Mouse (Mus musculus): ENCODE measurements at regions not wholly inside any gene's neighbourhood (a gene's known extent, or its start where the extent isn't known, plus 50 kb on each side); places are given as distances from the start of the nearest gene placed in this dataset.

- no peak for DNase-seq (ENCODE audit: low spot score in 2 of 2)
Observed at GRCm38 (mm10) chr3:156253172-156253934, 308.2 kb upstream of the Negr1 start.

GRCm38 (mm10) chr3:156256719-156257118 is 304.9 kb upstream of the Negr1 start:
- no peak for DNase-seq (ENCODE audit: low spot score in 2 of 2)

- no peak for DNase-seq (ENCODE audit: low spot score in 2 of 2)
Observed at GRCm38 (mm10) chr3:156264654-156265053, 296.9 kb upstream of the Negr1 start.

GRCm38 (mm10) chr3:156267727-156268126 is 293.9 kb upstream of the Negr1 start:
- DNase-seq (ENCODE audit: low spot score in 2 of 2) = no peak

GRCm38 (mm10) chr3:156299984-156300770 is 261.4 kb upstream of the Negr1 start:
- DNase-seq (ENCODE audit: low spot score in 2 of 2) = peak in 1 of 2 experiments; percentile 4

GRCm38 (mm10) chr3:156301302-156301701 is 260.3 kb upstream of the Negr1 start:
- no peak for DNase-seq (ENCODE audit: low spot score in 2 of 2)

- DNase-seq (ENCODE audit: low spot score in 2 of 2) = no peak
Observed at GRCm38 (mm10) chr3:156301745-156302144, 259.8 kb upstream of the Negr1 start.

GRCm38 (mm10) chr3:156304174-156304573 is 257.4 kb upstream of the Negr1 start:
- DNase-seq (ENCODE audit: low spot score in 2 of 2) = no peak

GRCm38 (mm10) chr3:156305064-156305463 is 256.5 kb upstream of the Negr1 start:
- no peak for DNase-seq (ENCODE audit: low spot score in 2 of 2)

GRCm38 (mm10) chr3:156335033-156335793 is 226.4 kb upstream of the Negr1 start:
- no peak for DNase-seq (ENCODE audit: low spot score in 2 of 2)

GRCm38 (mm10) chr3:156341484-156341883 is 220.1 kb upstream of the Negr1 start:
- DNase-seq (ENCODE audit: low spot score in 2 of 2) = no peak

- no peak for DNase-seq (ENCODE audit: low spot score in 2 of 2)
Observed at GRCm38 (mm10) chr3:156351727-156352126, 209.9 kb upstream of the Negr1 start.

- no peak for DNase-seq (ENCODE audit: low spot score in 2 of 2)
Observed at GRCm38 (mm10) chr3:156353430-156353829, 208.2 kb upstream of the Negr1 start.

GRCm38 (mm10) chr3:156353841-156354473 is 207.6 kb upstream of the Negr1 start:
- DNase-seq (ENCODE audit: low spot score in 2 of 2) = no peak

- DNase-seq (ENCODE audit: low spot score in 2 of 2) = no peak
Observed at GRCm38 (mm10) chr3:156368669-156369343, 192.8 kb upstream of the Negr1 start.

- no peak for DNase-seq (ENCODE audit: low spot score in 2 of 2)
Observed at GRCm38 (mm10) chr3:156376717-156377116, 184.9 kb upstream of the Negr1 start.

GRCm38 (mm10) chr3:156382919-156383318 is 178.7 kb upstream of the Negr1 start:
- no peak for DNase-seq (ENCODE audit: low spot score in 2 of 2)

- DNase-seq (ENCODE audit: low spot score in 2 of 2) = no peak
Observed at GRCm38 (mm10) chr3:156406136-156406535, 155.5 kb upstream of the Negr1 start.

GRCm38 (mm10) chr3:156407112-156407511 is 154.5 kb upstream of the Negr1 start:
- peak in 1 of 2 experiments; percentile 2 for DNase-seq (ENCODE audit: low spot score in 2 of 2)

- no peak for DNase-seq (ENCODE audit: low spot score in 2 of 2)
Observed at GRCm38 (mm10) chr3:156410126-156410525, 151.5 kb upstream of the Negr1 start.

GRCm38 (mm10) chr3:156412757-156413156 is 148.8 kb upstream of the Negr1 start:
- DNase-seq (ENCODE audit: low spot score in 2 of 2) = no peak
